Mouse (Mus musculus) lung, postnatal 0 days (tissue): ENCODE results near the gene Uqcc3.

Source experiments
- CTCF ChIP-seq: IDR thresholded peaks from 2 replicates; pipeline ENCODE4 v1.5.1; 2016; ENCODE audit warnings: antibody characterized with exemption, mild to moderate bottlenecking
- EP300 ChIP-seq: IDR thresholded peaks from 2 replicates; pipeline ENCODE4 v1.6.1; 2016; ENCODE audit warnings: antibody characterized with exemption, mild to moderate bottlenecking, control low read depth

DNA sequence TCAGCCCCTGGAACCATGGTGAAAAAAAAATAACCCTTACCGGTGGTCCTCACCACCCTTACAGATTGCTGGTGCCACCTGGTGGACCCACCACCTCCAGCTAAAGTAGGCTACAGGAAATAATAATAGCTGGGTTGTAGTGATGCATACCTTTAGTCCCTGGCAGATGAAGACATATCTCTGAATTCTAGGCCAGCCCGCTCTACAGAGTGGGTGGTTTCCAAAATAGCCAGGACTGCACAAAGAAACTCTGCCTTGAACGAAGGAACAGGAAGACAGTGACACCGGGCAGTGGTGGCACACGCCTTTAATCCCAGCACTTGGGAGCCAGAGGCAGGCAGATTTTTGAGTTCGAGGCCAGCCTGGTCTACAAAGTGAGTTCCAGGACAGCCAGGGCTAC lies 16.5 kb downstream of the Uqcc3 start:
- TF ChIP-seq CTCF (no peak), EP300 (no peak)
